Mouse (Mus musculus): ENCODE measurements at regions not wholly inside any gene's neighbourhood (a gene's known extent, or its start where the extent isn't known, plus 50 kb on each side); places are given as distances from the start of the nearest gene placed in this dataset.
"Not testable (repeated sequence)": the region's sequence is repeated elsewhere in the genome, so short reads cannot be mapped to it uniquely, and the experiment has no call there.

DNA sequence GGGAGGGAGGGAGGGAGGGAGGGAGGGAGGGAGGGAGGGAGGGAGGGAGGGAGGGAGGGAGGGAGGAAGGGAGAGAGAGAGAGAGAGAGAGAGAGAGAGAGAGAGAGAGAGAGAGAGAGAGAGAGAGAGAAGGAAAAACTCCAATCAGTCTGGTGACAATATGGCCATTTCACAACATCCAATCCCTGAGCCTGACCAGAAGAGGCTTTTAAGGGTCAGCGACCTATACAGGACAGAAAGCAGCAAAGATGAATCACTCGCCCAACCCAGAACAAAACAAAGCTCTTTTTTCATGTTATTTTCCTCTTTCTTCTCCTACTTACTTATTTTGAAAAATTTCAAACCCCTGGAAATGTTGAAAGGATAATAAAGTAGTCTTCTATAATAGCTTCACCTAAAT is 84.2 kb upstream of the Ndn start:
- H3K9ac ChIP-seq; H3K4me2 ChIP-seq; H3K4me1 ChIP-seq (replicated peaks); H3K4me3 ChIP-seq; H3K9me3 ChIP-seq (replicated peaks); ATAC-seq (ENCODE audit: insufficient number of reproducible peaks, low FRiP score); H3K27me3 ChIP-seq (replicated peaks); H3K27ac ChIP-seq (ENCODE audit: poor library complexity, severe bottlenecking); H3K36me3 ChIP-seq: not testable (repeated sequence)
- 65% methylated on average over 2 of the region's 2 CpGs for WGBS

DNA sequence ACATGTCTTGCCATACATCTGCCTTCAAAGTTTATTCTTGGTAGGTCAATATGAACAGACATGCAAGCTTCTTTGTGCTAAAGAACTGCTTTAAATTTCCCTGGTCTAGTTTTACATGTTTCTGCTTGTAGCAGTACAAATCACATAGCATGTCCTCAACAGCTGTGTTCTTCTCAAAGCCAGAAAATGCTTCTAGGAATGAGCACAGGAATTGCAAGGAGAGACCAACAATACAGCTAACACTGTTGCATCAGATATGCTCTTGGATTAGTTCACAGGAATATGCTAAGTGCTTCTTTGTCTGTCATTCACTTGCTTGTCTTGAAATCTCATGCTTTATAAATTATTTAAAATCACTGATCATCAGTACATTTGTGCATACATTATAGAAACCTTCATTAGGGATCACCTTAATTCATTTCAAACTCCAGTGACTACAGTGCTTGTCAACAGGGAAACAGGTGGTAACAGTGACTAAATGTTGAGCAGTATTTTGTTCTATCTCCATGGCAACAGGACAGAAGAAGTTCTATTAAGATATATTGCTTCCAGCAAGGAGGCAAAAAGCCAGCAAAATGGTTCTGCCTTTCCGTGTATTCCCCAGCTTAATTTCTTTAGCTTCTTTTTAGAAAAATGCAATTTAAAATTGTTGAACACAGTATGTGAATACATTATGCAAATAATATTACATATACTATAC is 77.1 kb upstream of the Ndn start:
- 69% methylated on average over 1 of the region's 1 CpGs for WGBS
- no peak for ATAC-seq (ENCODE audit: insufficient number of reproducible peaks, low FRiP score)
- Histone ChIP-seq H3K27me3 (replicated peaks) (no peaks in the 10 kb centered on the region), H3K4me2 (no peak overlapping the region), H3K36me3 (no peaks in the 10 kb centered on the region), H3K27ac (ENCODE audit: poor library complexity, severe bottlenecking) (no peak overlapping the region), H3K4me1 (replicated peaks) (no peaks in the 10 kb centered on the region), H3K4me3 (no peak overlapping the region), H3K9ac (no peak overlapping the region), H3K9me3 (replicated peaks) (no peaks in the 10 kb centered on the region; the same call in 1 of the 2 replicates)

DNA sequence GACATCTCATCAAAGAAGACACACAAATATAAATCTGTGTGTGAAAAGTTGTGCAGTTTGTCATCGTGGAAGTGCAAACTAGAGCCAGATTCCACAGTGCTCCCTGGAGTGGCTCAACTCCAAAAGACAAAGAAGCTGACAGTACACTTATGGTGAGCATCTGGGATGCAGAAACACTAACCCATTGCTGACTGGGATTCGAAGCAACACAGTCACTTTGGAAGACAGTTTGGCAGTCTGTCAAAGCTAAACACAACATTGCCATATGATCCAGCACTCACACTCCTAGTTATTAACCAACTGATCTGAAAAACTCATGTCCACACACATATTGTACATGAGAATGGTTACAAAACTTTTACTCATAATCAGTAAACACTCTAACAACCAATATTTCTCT is 70.2 kb upstream of the Ndn start:
- Histone ChIP-seq H3K4me3 (no peak overlapping the region), H3K4me2 (no peak overlapping the region), H3K9me3 (replicated peaks) (peaks cover 2% of the 10 kb centered on the region; the same call in 1 of the 2 replicates), H3K27ac (ENCODE audit: poor library complexity, severe bottlenecking) (no peak overlapping the region), H3K9ac (no peak overlapping the region), H3K27me3 (replicated peaks) (no peaks in the 10 kb centered on the region), H3K36me3 (no peaks in the 10 kb centered on the region), H3K4me1 (replicated peaks) (no peaks in the 10 kb centered on the region)
- no peak for ATAC-seq (ENCODE audit: insufficient number of reproducible peaks, low FRiP score)
- WGBS = 56% methylated on average over 2 of the region's 2 CpGs

DNA sequence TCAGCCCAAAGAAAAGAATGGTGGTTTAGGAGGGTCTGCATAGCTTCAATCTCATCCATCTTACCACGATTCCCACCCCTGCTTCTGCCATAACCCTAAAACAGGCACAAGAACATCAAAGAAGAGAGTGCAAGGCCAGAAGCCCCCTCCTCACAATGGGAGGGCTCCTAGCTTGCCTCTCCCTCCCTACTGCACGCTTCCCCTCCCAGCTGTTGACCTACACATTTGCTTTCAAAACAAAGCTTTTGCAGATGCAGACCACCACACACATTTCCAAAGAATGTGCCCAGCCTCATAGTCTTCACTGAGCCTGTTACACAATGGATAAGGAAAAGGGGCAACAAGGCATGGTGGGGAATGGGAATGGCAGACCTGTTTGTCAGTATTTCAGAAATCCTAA is 67.9 kb upstream of the Ndn start:
- Histone ChIP-seq H3K9ac (no peak overlapping the region), H3K4me1 (replicated peaks) (no peaks in the 10 kb centered on the region), H3K27ac (ENCODE audit: poor library complexity, severe bottlenecking) (no peak overlapping the region), H3K4me2 (no peak overlapping the region), H3K9me3 (replicated peaks) (peaks cover 2% of the 10 kb centered on the region; the same call in 1 of the 2 replicates), H3K4me3 (no peak overlapping the region), H3K27me3 (replicated peaks) (no peaks in the 10 kb centered on the region), H3K36me3 (no peaks in the 10 kb centered on the region)
- ATAC-seq (ENCODE audit: insufficient number of reproducible peaks, low FRiP score) = no peak
- WGBS = 43% methylated on average over 2 of the region's 2 CpGs

DNA sequence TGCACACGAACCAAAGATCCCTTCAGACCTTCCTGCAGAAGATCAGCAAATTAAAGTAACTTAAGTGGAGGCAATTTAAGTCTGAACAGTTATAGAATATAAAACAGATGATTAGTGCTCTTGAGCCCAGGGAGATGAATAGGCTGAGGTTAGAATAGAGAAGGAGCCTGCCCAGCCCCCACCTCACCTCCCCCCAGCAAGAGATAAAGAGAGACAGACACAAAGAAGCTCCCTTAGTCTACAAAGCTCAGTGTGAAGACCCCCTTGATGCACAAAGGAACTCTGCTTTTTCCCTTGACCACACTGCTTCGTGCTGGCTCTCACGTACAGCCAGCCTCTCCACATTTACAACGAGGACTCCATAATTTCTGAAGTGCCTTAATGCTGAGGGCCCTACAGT is 67.3 kb upstream of the Ndn start:
- no peak overlapping the region for H3K27ac ChIP-seq (ENCODE audit: poor library complexity, severe bottlenecking)
- H3K4me3 ChIP-seq = no peak overlapping the region
- H3K9ac ChIP-seq = no peak overlapping the region
- H3K4me1 ChIP-seq (replicated peaks) = no peaks in the 10 kb centered on the region
- ATAC-seq (ENCODE audit: insufficient number of reproducible peaks, low FRiP score) = no peak
- H3K4me2 ChIP-seq = no peak overlapping the region
- no peaks in the 10 kb centered on the region for H3K36me3 ChIP-seq
- H3K9me3 ChIP-seq (replicated peaks) = peaks cover 2% of the 10 kb centered on the region; the same call in 1 of the 2 replicates
- no peaks in the 10 kb centered on the region for H3K27me3 ChIP-seq (replicated peaks)
- WGBS = 57% methylated on average over 4 of the region's 4 CpGs

Data from heart, embryonic 12.5 days (tissue).